In the genomic region with DNA sequence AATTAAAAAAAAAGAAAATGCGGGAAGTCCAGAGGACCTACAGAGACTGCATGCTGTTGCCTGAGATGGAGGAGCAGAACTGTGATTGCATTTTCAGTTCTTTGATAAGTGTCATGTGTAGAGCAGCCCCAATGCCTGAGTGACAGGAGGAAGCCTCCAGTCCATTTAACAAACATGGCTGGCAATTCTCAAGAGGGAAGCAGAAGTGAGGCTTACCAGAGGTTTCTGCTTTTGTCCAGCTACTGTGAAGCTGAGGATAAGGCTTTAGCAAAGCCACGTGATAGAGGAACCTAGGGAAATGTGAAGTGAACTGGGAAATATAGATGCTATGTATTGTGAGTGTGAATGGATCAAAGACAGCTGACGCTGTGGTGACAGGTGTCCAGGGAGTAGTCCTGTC, we compare ENCODE assay signal across 26 mouse cellular contexts. TPM values are rescaled to one million over a fixed set of nuclear protein-coding genes. Genes with fewer than 3 reads are reported as not detected.
DNase-seq lines count a peak whose midpoint lies in the region; ATAC-seq and TF ChIP-seq lines count a peak whose summit lies in the region.
"Had no signal": no experiment of that assay in that cellular context is flagged by ENCODE, and none has a peak within 500 bp of the region (broad histone marks: within the 10 kb centered on the region; RNA-seq: fewer than 3 reads in every experiment).

No protein-coding gene starts in this region.

- ATAC-seq in liver, embryonic 12.5 days, result no peak
- peak; percentile 65 for ATAC-seq in granulocyte monocyte progenitor cell, adult 5-6 weeks (replicated peaks; ENCODE audit: poor library complexity, severe bottlenecking)
- ATAC-seq in megakaryocyte progenitor cell, adult 5-6 weeks (replicated peaks; ENCODE audit: poor library complexity), result peak; percentile 46
- no peak for ATAC-seq in neural tube, embryonic 15.5 days (ENCODE audit: low FRiP score)
- ATAC-seq in midbrain, embryonic 11.5 days (ENCODE audit: low FRiP score), result no peak
- ATAC-seq: forebrain, embryonic 13.5 days; forebrain, embryonic 15.5 days; forebrain, postnatal 0 days had no signal

- H3K36me3 ChIP-seq in liver, adult 2 months (ENCODE audit: control insufficient read depth, insufficient read depth, low read length), result no peaks in the 10 kb centered on the region
- H3K36me3 ChIP-seq in liver, embryonic 12.5 days, result no peaks in the 10 kb centered on the region
- H3K36me3 ChIP-seq in neural tube, embryonic 15.5 days, result no peaks in the 10 kb centered on the region
- H3K36me3 ChIP-seq in midbrain, embryonic 11.5 days (ENCODE audit: control insufficient read depth, insufficient read depth, low read length), result no peaks in the 10 kb centered on the region
- H3K36me3 ChIP-seq: embryonic facial prominence, embryonic 10.5 days; embryonic facial prominence, embryonic 12.5 days; forebrain, embryonic 15.5 days; G1E had no signal

- H3K4me3 ChIP-seq in liver, adult 2 months (ENCODE audit: insufficient read depth, low read depth, low read length), result no peak overlapping the region
- H3K4me3 ChIP-seq in liver, embryonic 12.5 days, result no peak overlapping the region
- no peak overlapping the region for H3K4me3 ChIP-seq in neural tube, embryonic 15.5 days (replicated peaks)
- no peak overlapping the region for H3K4me3 ChIP-seq in midbrain, embryonic 11.5 days (ENCODE audit: low read depth, low read length)
- H3K4me3 ChIP-seq: embryonic facial prominence, embryonic 10.5 days; embryonic facial prominence, embryonic 12.5 days; forebrain, embryonic 13.5 days; forebrain, embryonic 15.5 days had no signal

- TF ChIP-seq CTCF in liver, adult 2 months (IDR thresholded peaks at IDR 0.05; ENCODE audit: low read depth, low read length), result no peak

- no peak overlapping the region for H3K9ac ChIP-seq in liver, adult 2 months (ENCODE audit: low read depth, low read length)
- no peak overlapping the region for H3K9ac ChIP-seq in liver, embryonic 12.5 days
- no peak overlapping the region for H3K9ac ChIP-seq in neural tube, embryonic 15.5 days (replicated peaks)
- H3K9ac ChIP-seq in midbrain, embryonic 11.5 days (ENCODE audit: low read length), result no peak overlapping the region
- H3K9ac ChIP-seq: embryonic facial prominence, embryonic 12.5 days; forebrain, embryonic 13.5 days; forebrain, embryonic 15.5 days; forebrain, postnatal 0 days had no signal

- peaks cover 4% of the 10 kb centered on the region; the same call in 1 of the 2 replicates for H3K4me1 ChIP-seq in liver, adult 2 months (ENCODE audit: control insufficient read depth, insufficient read depth, low read length)
- H3K4me1 ChIP-seq in liver, embryonic 12.5 days, result no peaks in the 10 kb centered on the region
- no peaks in the 10 kb centered on the region for H3K4me1 ChIP-seq in neural tube, embryonic 15.5 days
- H3K4me1 ChIP-seq in midbrain, embryonic 11.5 days (ENCODE audit: control insufficient read depth, insufficient read depth, low read length), result no peaks in the 10 kb centered on the region
- H3K4me1 ChIP-seq: forebrain, embryonic 13.5 days; forebrain, embryonic 15.5 days had no signal

- no peaks in the 10 kb centered on the region for H3K27me3 ChIP-seq in liver, adult 2 months (ENCODE audit: control insufficient read depth, insufficient read depth, low read length)
- H3K27me3 ChIP-seq in liver, embryonic 12.5 days (replicated peaks), result no peaks in the 10 kb centered on the region
- no peaks in the 10 kb centered on the region for H3K27me3 ChIP-seq in neural tube, embryonic 15.5 days (replicated peaks)
- no peaks in the 10 kb centered on the region for H3K27me3 ChIP-seq in midbrain, embryonic 11.5 days (ENCODE audit: control insufficient read depth, insufficient read depth, low read length)
- H3K27me3 ChIP-seq: embryonic facial prominence, embryonic 12.5 days; forebrain, embryonic 13.5 days; forebrain, embryonic 15.5 days had no signal

- H3K27ac ChIP-seq in liver, adult 2 months (replicated peaks; ENCODE audit: insufficient read depth, low read depth, low read length), result no peak overlapping the region
- H3K27ac ChIP-seq in liver, embryonic 12.5 days, result no peak overlapping the region
- H3K27ac ChIP-seq in neural tube, embryonic 15.5 days (replicated peaks), result no peak overlapping the region
- no peak overlapping the region for H3K27ac ChIP-seq in midbrain, embryonic 11.5 days (ENCODE audit: low read depth, low read length)
- H3K27ac ChIP-seq: embryonic facial prominence, embryonic 10.5 days; embryonic facial prominence, embryonic 12.5 days; forebrain, embryonic 13.5 days; forebrain, embryonic 15.5 days had no signal

- DNase-seq in liver, adult 2 months (ENCODE audit: extremely low read depth, low read depth, low spot score), result peak; percentile 3
- DNase-seq in MEL-GATA-1-ER (ENCODE audit: extremely low read depth, low read depth), result peak; percentile 6
- no peak for DNase-seq in layer of hippocampus, postnatal 25 days (ENCODE audit: extremely low spot score in 1 of 2, low spot score in 1 of 2)
- no peak for DNase-seq in midbrain, embryonic 11.5 days (ENCODE audit: low spot score, missing footprints)
- DNase-seq: adrenal gland, adult 2 months; adrenal gland, postnatal 10 days; adrenal gland, postnatal 25 days; cerebellum, adult 11 months; cerebellum, adult 18-20 months; cerebellum, adult 8-10 months; cerebellum, adult 9-11 months; cerebellum, postnatal 14 days; cerebellum, postnatal 36 days; forebrain, postnatal 0 days had no signal

- no peak for TF ChIP-seq POLR2A in liver, adult 2 months (IDR thresholded peaks at IDR 0.05; ENCODE audit: extremely low read depth, insufficient read depth, low read length)

- no peaks in the 10 kb centered on the region for H3K9me3 ChIP-seq in liver, embryonic 12.5 days (replicated peaks)
- H3K9me3 ChIP-seq in neural tube, embryonic 15.5 days (replicated peaks), result no peaks in the 10 kb centered on the region
- H3K9me3 ChIP-seq in midbrain, embryonic 11.5 days (ENCODE audit: control insufficient read depth, low read length), result no peaks in the 10 kb centered on the region
- H3K9me3 ChIP-seq: embryonic facial prominence, embryonic 10.5 days; embryonic facial prominence, embryonic 12.5 days; forebrain, embryonic 13.5 days; forebrain, embryonic 15.5 days; G1E had no signal

- WGBS in liver, adult 2 months, result 97% methylated on average over 3 of the region's 3 CpGs
- WGBS in liver, embryonic 12.5 days (ENCODE audit: insufficient replicate concordance), result 59% methylated on average over 3 of the region's 3 CpGs
- 89% methylated on average over 3 of the region's 3 CpGs for WGBS in neural tube, embryonic 15.5 days
- WGBS in midbrain, embryonic 11.5 days, result 84% methylated on average over 3 of the region's 3 CpGs

- no peak overlapping the region for H3K4me2 ChIP-seq in liver, embryonic 12.5 days
- H3K4me2 ChIP-seq in neural tube, embryonic 15.5 days, result no peak overlapping the region
- no peak overlapping the region for H3K4me2 ChIP-seq in midbrain, embryonic 11.5 days
- H3K4me2 ChIP-seq: embryonic facial prominence, embryonic 12.5 days; forebrain, embryonic 13.5 days; forebrain, embryonic 15.5 days had no signal

- H3K79me2 ChIP-seq in liver, adult 2 months (ENCODE audit: control insufficient read depth, insufficient read depth, low read length), result no peaks in the 10 kb centered on the region

RNA-seq across cellular contexts. Expression of gene Sucnr1, which starts 56.6 kb away (rescaled TPM):
- 27.3 and 45.3 TPM in 2 replicates for total RNA-seq in liver, adult 2 months (2014; rRNA removed)
- polyA plus RNA-seq in liver, adult 2 months (2012; rRNA removed), result 27.1 and 28.0 TPM in 2 replicates
- polyA plus RNA-seq in liver, embryonic 12.5 days (2016; fragmentation: Nextera tagmentation; extraction: Ambion mirVana), result not detected in 2 replicates
- not detected in 2 replicates for total RNA-seq in granulocyte monocyte progenitor cell, adult 5-6 weeks (2014; fragmentation: Nextera tagmentation)
- not detected in 2 replicates for total RNA-seq in granulocyte monocyte progenitor cell, adult 5-6 weeks (2017)
- total RNA-seq in megakaryocyte progenitor cell, adult 5-6 weeks (2015), result 0.79 TPM in 1 of 2 replicates, not detected in the other
- total RNA-seq in megakaryocyte progenitor cell, adult 5-6 weeks (2017), result not detected in 2 replicates
- not detected in 2 replicates for polyA plus RNA-seq in neural tube, embryonic 15.5 days (2015; fragmentation: Nextera tagmentation; extraction: Ambion mirVana)
- not detected for total RNA-seq in layer of hippocampus, postnatal 25 days (2021)
- 0.14 and 0.18 TPM in 2 replicates for polyA plus RNA-seq in midbrain, embryonic 11.5 days (2014; fragmentation: Nextera tagmentation; extraction: Ambion mirVana)
- total RNA-seq: forebrain, postnatal 0 days; G1E had no signal
- polyA plus RNA-seq: brain, embryonic 14.5 days; C2C12; embryonic facial prominence, embryonic 10.5 days; embryonic facial prominence, embryonic 12.5 days; forebrain, embryonic 11.5 days; forebrain, embryonic 13.5 days; forebrain, embryonic 15.5 days; forebrain, postnatal 0 days; G1E had no signal

Comparison
In these comparisons a context has a peak if more than half of its experiments do, and no peak if none do; other contexts are left out.
1. DNase-seq: peak in liver, adult 2 months (single experiment) and MEL-GATA-1-ER (single experiment); none in layer of hippocampus, postnatal 25 days (0 of 2) and midbrain, embryonic 11.5 days (single experiment).
2. ATAC-seq: peak in granulocyte monocyte progenitor cell, adult 5-6 weeks (single experiment) and megakaryocyte progenitor cell, adult 5-6 weeks (single experiment); none in liver, embryonic 12.5 days (single experiment), neural tube, embryonic 15.5 days (single experiment) and midbrain, embryonic 11.5 days (single experiment).
3. RNA of gene Sucnr1, which starts 56.6 kb away (total RNA-seq): 27.3 to 45.3 TPM in liver, adult 2 months; 0.79 TPM in megakaryocyte progenitor cell, adult 5-6 weeks, not detected in granulocyte monocyte progenitor cell, adult 5-6 weeks and not detected in layer of hippocampus, postnatal 25 days; every median in the first group is over 10 times any median in the second.